Mouse (Mus musculus) stomach, embryonic 14.5 days (tissue): ENCODE measurements around the gene Gadd45g. TPM values are rescaled to one million over a fixed set of nuclear protein-coding genes. Genes with fewer than 3 reads are reported as not detected.
A peak's percentile ranks its signal among the peaks of the same experiment; 100 is the strongest.

ENCODE experiments used
- ATAC-seq: fragments of 200-750 bp; cut with Nextera tagmentation; 2 replicates; pipeline ENCODE4 v1.8.0; 2017; ENCODE audit warnings: low read depth, moderate TSS enrichment; ENCODE audit not compliant: insufficient number of reproducible peaks, insufficient read depth, low FRiP score
- H3K27ac ChIP-seq: fragments of 300-500 bp; sonication (generic); 2 replicates; pipeline ENCODE4 v1.5.1; 2014; ENCODE audit warnings: mild to moderate bottlenecking, low read length, moderate library complexity, mixed read lengths
- H3K27me3 ChIP-seq: fragments of 300-500 bp; sonication (generic); 2 replicates; pipeline ENCODE4 v1.6.1; 2014; ENCODE audit warnings: low read length, control low read depth, mixed read lengths; ENCODE audit not compliant: control insufficient read depth, insufficient read depth
- H3K36me3 ChIP-seq: fragments of 300-500 bp; sonication (generic); 2 replicates; pipeline ENCODE4 v1.6.1; 2014; ENCODE audit warnings: mild to moderate bottlenecking, control low read depth, low read length, moderate library complexity, mixed read lengths; ENCODE audit not compliant: control insufficient read depth, insufficient read depth
- H3K4me1 ChIP-seq: fragments of 300-500 bp; sonication (generic); 2 replicates; pipeline ENCODE4 v1.6.1; 2014; ENCODE audit warnings: low read length, control low read depth, mixed read lengths; ENCODE audit not compliant: control insufficient read depth, insufficient read depth
- H3K4me2 ChIP-seq: fragments of 300-500 bp; sonication (generic); replicated peaks from 2 replicates; pipeline ENCODE4 v1.6.1; 2014; ENCODE audit warnings: low read depth, low read length, control low read depth
- H3K4me3 ChIP-seq: fragments of 300-500 bp; sonication (generic); 2 replicates; pipeline ENCODE4 v1.5.1; 2014; ENCODE audit warnings: low read depth, low read length, control low read depth
- H3K9ac ChIP-seq: fragments of 300-500 bp; sonication (generic); replicated peaks from 2 replicates; pipeline ENCODE4 v1.6.1; 2014; ENCODE audit warnings: low read depth, mild to moderate bottlenecking, control low read depth, low read length, moderate library complexity, mixed read lengths
- H3K9me3 ChIP-seq: fragments of 300-500 bp; sonication (generic); 2 replicates; pipeline ENCODE4 v1.6.1; 2016; ENCODE audit warnings: low read depth, low read length, control low read depth; ENCODE audit not compliant: control insufficient read depth
- WGBS: fragments of 180-500 bp; shearing (Covaris S2); extraction: QIAGEN DNeasy Blood & Tissue Kit; methylation state at CpG from one replicate; pipeline ENCODE4 v1.1.7; 2014; 5-methylcytosine and 5-hydroxymethylcytosine counted together
- polyA plus RNA-seq: library from polyadenylated mRNA; unstranded; fragments of >200 nt; fragmentation: Nextera tagmentation; extraction: Ambion mirVana; gene quantifications from 2 replicates; pipeline ENCODE4 v1.2.1, GENCODE M21; 2014

Gene Gadd45g
- polyA plus RNA-seq: 22.9 and 26.4 TPM in 2 replicates

DNA sequence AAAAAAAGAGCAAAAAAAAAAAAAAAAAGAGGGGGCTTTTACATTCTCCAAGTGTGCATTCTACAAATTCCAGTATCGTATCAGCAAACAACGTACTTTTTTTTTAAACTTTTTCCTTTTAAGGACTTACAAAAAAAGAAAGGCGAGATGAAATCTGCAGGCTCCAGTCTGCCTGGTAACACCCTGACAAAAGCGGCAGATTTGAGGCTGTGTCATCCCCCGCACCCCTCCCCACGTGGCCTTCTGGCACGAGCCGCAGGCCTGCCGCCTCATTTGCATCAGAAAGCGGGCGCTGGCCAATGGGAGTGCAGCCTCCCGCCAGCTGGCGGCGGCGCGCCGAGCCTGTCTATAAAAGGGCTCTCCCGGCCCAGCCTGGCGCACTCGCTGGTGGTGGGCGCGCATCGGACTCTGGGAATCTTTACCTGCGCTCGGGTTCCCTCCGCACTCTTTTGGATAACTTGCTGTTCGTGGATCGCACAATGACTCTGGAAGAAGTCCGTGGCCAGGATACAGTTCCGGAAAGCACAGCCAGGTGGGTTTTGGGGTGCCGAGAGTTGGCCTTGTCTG is at the start of gene Gadd45g:
TSS of gene Gadd45g (plus strand) at position 378 of the 567 bp plus-strand sequence.
- ATAC-seq: peak; percentile 84
- Histone ChIP-seq H3K9ac (peak within 1 kb of the TSS; percentile 65), H3K4me1 (peaks cover 20% of the 10 kb centered on the region), H3K4me2 (peak within 1 kb of the TSS; percentile 97), H3K36me3 (no peaks in the 10 kb centered on the region), H3K4me3 (peak within 1 kb of the TSS; percentile 59), H3K9me3 (no peaks in the 10 kb centered on the region), H3K27ac (peak within 1 kb of the TSS; percentile 77), H3K27me3 (no peaks in the 10 kb centered on the region)
- under 1% methylated on average over 31 of the region's 31 CpGs for WGBS

DNA sequence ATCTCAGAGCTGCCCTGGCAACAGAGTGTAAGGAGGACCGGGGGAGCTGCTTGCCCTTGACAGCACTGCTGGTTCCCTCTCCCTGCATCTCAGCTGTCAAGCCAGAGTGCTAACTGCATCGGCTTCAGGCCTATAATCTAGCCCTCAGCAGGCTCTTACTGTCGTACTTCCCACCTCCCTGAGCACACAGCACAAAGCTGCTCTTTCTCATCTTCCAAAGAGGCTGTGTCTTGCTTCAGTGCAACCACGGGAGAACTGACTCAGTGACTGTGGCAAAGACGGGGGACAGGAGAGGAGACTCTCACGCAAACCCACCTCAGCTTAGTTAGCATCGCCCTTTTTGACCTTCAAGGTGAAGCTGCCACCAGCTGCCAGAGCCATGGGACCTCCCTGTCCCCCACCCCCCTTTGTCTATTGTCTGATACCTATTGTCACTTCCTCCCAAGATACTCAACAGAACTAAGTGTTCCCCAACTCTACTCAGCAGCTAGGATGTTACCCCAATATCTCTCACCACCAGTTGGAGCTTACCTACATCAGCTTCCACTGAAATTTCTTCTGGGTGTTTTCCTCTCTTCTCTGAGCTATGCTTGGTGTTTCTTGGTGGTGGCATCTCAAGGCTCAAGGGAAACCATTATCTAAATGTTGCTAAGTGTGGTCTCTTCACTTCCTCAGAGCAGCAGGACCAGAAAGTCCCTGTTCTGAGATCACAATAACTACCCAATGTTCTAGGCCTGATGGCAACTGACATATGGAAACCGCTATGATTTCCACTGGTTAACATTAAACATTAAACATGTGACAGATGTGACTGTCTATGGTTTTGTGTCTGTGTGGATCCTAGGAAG is 48.4 kb upstream of the Gadd45g start:
- no peaks in the 10 kb centered on the region for H3K27me3 ChIP-seq
- 56% methylated on average over 8 of the region's 8 CpGs for WGBS
- H3K9me3 ChIP-seq: no peaks in the 10 kb centered on the region
- H3K4me1 ChIP-seq: no peaks in the 10 kb centered on the region
- no peak overlapping the region for H3K4me2 ChIP-seq
- ATAC-seq: no peak
- H3K36me3 ChIP-seq: no peaks in the 10 kb centered on the region
- H3K9ac ChIP-seq: no peak overlapping the region
- no peak overlapping the region for H3K4me3 ChIP-seq
- no peak overlapping the region for H3K27ac ChIP-seq

DNA sequence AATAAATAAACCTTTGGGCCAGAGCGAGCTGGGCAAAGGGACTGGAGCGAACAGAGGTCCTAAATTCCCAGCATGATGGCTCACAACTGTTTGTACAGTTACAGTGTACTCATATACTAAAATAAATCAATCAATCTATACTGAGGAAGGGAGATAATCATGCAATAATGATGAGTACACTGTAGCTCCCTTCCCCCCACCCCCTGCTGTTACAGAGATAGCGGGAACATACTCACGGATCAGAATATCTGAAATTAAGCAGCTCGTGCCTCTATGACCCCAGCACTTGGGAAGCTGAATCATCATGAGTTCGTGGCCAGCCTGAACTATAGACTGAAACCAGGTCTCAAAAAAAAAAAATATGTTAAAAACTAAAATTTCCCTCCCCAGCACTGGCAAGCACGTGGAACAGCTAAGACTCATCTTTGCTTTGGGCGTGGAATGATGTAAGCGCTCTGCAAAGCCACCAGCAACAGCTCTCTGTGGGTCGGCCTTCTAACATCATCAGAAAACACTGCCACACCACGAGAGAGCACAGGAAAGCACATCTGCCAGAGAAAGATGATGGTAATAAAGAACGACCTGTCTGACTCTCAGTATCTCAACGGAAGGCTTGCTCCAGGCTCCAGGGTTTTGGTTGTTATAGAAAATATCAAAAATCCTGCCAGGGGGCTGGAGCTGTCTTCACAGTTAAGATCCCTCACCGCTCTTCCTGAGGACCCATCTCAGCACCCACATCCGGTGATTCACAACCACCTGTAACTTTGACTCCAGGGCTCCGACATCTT is 46.5 kb upstream of the Gadd45g start:
- Histone ChIP-seq H3K27me3 (no peaks in the 10 kb centered on the region), H3K4me2 (no peak overlapping the region)
- WGBS: 79% methylated on average over 16 of the region's 16 CpGs

GRCm38 (mm10) chr13:51800921-51801320 is 45.6 kb upstream of the Gadd45g start:
- Histone ChIP-seq H3K4me2 (no peak overlapping the region), H3K9ac (no peak overlapping the region), H3K9me3 (no peaks in the 10 kb centered on the region), H3K4me3 (no peak overlapping the region), H3K4me1 (no peaks in the 10 kb centered on the region), H3K27me3 (no peaks in the 10 kb centered on the region), H3K27ac (no peak overlapping the region), H3K36me3 (no peaks in the 10 kb centered on the region)
- WGBS: 58% methylated on average over 9 of the region's 9 CpGs
- no peak for ATAC-seq

More for the DNA sequence above, 46.5 kb upstream of the Gadd45g start:
- Histone ChIP-seq H3K4me3 (no peak overlapping the region), H3K4me1 (no peaks in the 10 kb centered on the region), H3K9ac (no peak overlapping the region), H3K27ac (no peak overlapping the region), H3K36me3 (no peaks in the 10 kb centered on the region), H3K9me3 (no peaks in the 10 kb centered on the region)
- ATAC-seq: no peak

DNA sequence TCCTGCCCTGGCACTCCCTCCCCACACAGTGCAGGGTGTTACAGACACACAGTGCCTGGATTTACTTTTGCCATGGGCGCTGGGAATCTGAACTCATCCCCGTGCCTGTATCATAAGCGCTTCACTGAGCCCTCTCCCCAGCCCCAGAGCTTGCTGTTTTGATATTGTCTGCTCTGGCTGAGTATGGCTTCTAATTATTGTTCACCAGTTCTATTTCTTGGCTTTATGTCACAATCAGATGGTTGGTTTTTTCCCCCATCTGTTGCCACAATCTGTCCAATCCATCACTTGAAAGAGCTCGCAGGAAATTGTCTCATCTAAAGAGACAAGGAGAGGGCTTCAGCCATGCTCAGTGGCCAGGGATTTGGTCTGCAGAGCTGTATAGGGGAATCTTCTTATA is 40.8 kb upstream of the Gadd45g start:
- WGBS: 64% methylated on average over 4 of the region's 4 CpGs
- Histone ChIP-seq H3K9me3 (no peaks in the 10 kb centered on the region), H3K36me3 (no peaks in the 10 kb centered on the region), H3K4me2 (no peak overlapping the region), H3K27me3 (no peaks in the 10 kb centered on the region), H3K4me3 (no peak overlapping the region), H3K4me1 (no peaks in the 10 kb centered on the region), H3K27ac (no peak overlapping the region), H3K9ac (no peak overlapping the region)
- no peak for ATAC-seq

- 77% methylated on average over 15 of the region's 15 CpGs for WGBS
- H3K9me3 ChIP-seq: no peaks in the 10 kb centered on the region
- H3K4me3 ChIP-seq: no peak overlapping the region
- no peaks in the 10 kb centered on the region for H3K27me3 ChIP-seq
- H3K4me2 ChIP-seq: no peak overlapping the region
- no peak overlapping the region for H3K27ac ChIP-seq
- H3K9ac ChIP-seq: no peak overlapping the region
- H3K4me1 ChIP-seq: no peaks in the 10 kb centered on the region
- ATAC-seq: no peak
- no peaks in the 10 kb centered on the region for H3K36me3 ChIP-seq
Observed at GRCm38 (mm10) chr13:51806220-51806619, 40.3 kb upstream of the Gadd45g start.

DNA sequence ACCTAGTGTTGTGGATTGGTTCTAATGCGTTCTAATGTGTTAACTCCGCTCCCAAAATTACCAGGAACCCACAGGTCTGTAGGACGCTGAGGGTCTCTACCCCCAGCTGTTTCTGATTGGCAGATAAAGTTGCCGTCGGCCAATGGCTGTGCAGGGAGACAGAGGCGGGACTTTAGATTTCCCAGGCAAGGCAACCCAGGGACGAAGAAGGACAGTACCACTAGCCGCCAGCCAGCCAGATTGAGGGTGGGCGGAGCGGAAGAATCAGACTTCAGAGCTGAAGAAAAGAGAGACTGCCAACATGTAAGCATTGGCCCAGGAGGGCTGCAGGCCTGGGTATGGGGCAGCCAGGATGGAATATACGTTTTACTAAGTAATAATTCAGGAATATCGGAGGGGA is 38.3 kb upstream of the Gadd45g start:
- Histone ChIP-seq H3K9me3 (no peaks in the 10 kb centered on the region), H3K27ac (no peak overlapping the region), H3K4me3 (no peak overlapping the region), H3K9ac (no peak overlapping the region), H3K4me1 (no peaks in the 10 kb centered on the region), H3K27me3 (no peaks in the 10 kb centered on the region), H3K36me3 (no peaks in the 10 kb centered on the region), H3K4me2 (no peak overlapping the region)
- 33% methylated on average over 12 of the region's 12 CpGs for WGBS
- ATAC-seq: no peak
